Mouse (Mus musculus): ENCODE results near the gene Nudt16l1. TPM values are rescaled to one million over a fixed set of nuclear protein-coding genes. Genes with fewer than 3 reads are reported as not detected.

Nudt16l1 gene
- polyA plus RNA-seq, 1 experiment = 49.4 TPM

DNA sequence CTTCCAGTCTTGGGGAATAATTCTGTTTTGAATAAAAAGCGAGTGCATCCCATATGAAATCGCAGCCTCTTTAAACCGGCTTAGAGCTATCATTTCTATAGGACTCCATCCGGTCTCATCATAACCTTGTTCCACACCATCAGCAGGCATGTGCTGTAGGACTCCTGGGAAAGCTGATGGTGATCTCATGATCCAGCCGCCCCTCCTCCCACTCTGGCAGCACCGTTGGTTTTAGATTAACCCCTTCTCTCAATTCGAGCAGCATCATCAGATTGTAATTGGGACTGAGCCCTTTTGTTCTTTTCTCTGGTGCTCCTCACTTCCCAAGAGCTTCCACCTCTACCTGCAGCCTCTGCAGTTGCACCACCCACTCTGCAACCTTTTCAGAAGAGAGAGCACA is 37.4 kb upstream of the Nudt16l1 start:
- no peak overlapping the region for H3K4me3 ChIP-seq (replicated peaks; ENCODE audit: control insufficient read depth, low read depth, low read length)
- H3K4me1 ChIP-seq (ENCODE audit: control insufficient read depth, insufficient read depth, low read length) = peaks cover 8% of the 10 kb centered on the region; the same call in 1 of the 2 replicates
- 85% methylated on average over 7 of the region's 7 CpGs for WGBS
- H3K27ac ChIP-seq (ENCODE audit: control insufficient read depth, insufficient read depth, low read depth, low read length, poor library complexity) = no peak overlapping the region
- no peak for TF ChIP-seq POLR2A (IDR thresholded peaks at IDR 0.05; ENCODE audit: borderline replicate concordance, control insufficient read depth, low read depth, low read length)
- TF ChIP-seq CTCF (IDR thresholded peaks at IDR 0.05; ENCODE audit: control insufficient read depth, insufficient read depth, low read length) = no peak

DNA sequence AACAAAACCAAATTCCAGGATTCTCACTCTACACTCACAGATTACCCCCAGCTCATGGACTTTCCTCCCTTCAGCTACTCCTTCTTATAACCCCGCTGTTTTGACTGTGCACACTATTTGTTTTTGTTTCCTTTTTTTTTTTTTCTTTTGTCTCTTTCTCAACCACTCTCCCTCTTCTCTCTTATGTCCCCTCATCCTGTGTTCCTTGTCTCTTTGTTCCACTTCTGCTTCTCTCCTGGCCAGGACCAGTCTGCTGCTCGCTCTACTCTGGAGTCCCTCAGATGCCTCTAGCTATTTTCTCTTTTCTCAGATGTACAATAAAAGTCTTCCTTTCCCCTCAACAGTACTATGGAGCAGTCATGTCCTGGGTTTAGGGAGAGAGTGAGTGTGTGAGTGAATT is 36.2 kb upstream of the Nudt16l1 start:
- peaks cover under 1% of the 10 kb centered on the region; the same call in 1 of the 2 replicates for H3K4me1 ChIP-seq (ENCODE audit: control insufficient read depth, insufficient read depth, low read length)

DNA sequence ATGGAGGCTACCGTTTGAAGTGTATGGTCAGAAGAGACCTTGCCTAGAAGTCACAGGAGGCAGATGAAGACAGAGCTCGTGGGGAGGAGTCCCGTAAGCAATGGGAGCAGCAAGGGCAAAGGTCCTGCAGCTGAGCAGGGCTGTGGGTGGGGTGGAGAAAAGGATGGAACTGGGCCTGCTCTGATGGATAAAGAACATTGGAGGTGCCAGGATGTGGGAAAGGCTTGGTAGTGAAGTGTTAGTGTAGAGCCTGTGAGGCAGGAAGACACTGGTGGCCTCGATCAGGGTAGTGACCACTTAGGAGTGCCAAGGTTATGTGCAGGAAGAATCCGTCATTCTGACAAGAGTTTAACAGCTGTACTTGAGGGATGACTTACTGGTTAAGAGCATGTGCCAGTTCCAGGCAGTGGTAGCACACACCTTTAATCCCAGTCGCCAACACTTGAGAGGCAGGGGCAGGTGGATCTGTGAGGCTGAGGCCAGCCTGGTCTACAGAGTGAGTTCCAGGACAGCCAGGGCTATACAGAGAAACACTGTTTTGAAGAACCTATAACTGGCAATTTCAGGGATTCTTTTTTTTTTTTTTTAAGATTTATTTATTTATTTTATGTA is 35.0 kb upstream of the Nudt16l1 start:
- no peak overlapping the region for H3K27ac ChIP-seq (ENCODE audit: control insufficient read depth, insufficient read depth, low read depth, low read length, poor library complexity)
- no peak overlapping the region for H3K4me3 ChIP-seq (replicated peaks; ENCODE audit: control insufficient read depth, low read depth, low read length)
- no peak for TF ChIP-seq CTCF (IDR thresholded peaks at IDR 0.05; ENCODE audit: control insufficient read depth, insufficient read depth, low read length)
- no peak for TF ChIP-seq POLR2A (IDR thresholded peaks at IDR 0.05; ENCODE audit: borderline replicate concordance, control insufficient read depth, low read depth, low read length)
- 81% methylated on average over 6 of the region's 6 CpGs for WGBS
- peaks cover 4% of the 10 kb centered on the region; the same call in 1 of the 2 replicates for H3K4me1 ChIP-seq (ENCODE audit: control insufficient read depth, insufficient read depth, low read length)

More for the DNA sequence above, 36.2 kb upstream of the Nudt16l1 start:
- TF ChIP-seq CTCF (IDR thresholded peaks at IDR 0.05; ENCODE audit: control insufficient read depth, insufficient read depth, low read length) (no peak), POLR2A (IDR thresholded peaks at IDR 0.05; ENCODE audit: borderline replicate concordance, control insufficient read depth, low read depth, low read length) (no peak)
- Histone ChIP-seq H3K27ac (ENCODE audit: control insufficient read depth, insufficient read depth, low read depth, low read length, poor library complexity) (no peak overlapping the region), H3K4me3 (replicated peaks; ENCODE audit: control insufficient read depth, low read depth, low read length) (no peak overlapping the region)
- WGBS = 50% methylated on average over 2 of the region's 2 CpGs

DNA sequence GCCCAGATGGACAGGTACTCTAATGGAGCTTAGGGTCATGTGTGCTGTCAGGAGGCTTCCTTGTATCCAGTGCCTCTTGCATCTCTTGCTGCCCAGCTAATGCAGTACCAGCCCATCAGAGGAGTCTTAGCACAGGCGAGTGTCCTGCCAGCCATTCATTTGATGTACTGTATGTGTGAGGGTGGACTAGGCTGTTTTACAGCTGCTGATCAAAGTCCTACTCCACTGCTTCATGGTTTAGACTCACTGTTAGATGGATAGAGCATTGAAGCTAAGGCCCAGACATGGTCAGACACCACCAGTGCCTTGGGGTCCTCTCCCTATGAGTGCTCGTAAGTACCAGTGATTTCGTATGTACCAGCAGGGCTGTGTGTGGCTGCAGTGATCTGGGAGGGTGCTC is 33.7 kb upstream of the Nudt16l1 start:
- Histone ChIP-seq H3K4me3 (replicated peaks; ENCODE audit: control insufficient read depth, low read depth, low read length) (no peak overlapping the region), H3K4me1 (ENCODE audit: control insufficient read depth, insufficient read depth, low read length) (peaks cover 4% of the 10 kb centered on the region; the same call in 1 of the 2 replicates), H3K27ac (ENCODE audit: control insufficient read depth, insufficient read depth, low read depth, low read length, poor library complexity) (no peak overlapping the region)
- WGBS = 77% methylated on average over 3 of the region's 3 CpGs
- TF ChIP-seq CTCF (IDR thresholded peaks at IDR 0.05; ENCODE audit: control insufficient read depth, insufficient read depth, low read length) (no peak), POLR2A (IDR thresholded peaks at IDR 0.05; ENCODE audit: borderline replicate concordance, control insufficient read depth, low read depth, low read length) (no peak)

DNA sequence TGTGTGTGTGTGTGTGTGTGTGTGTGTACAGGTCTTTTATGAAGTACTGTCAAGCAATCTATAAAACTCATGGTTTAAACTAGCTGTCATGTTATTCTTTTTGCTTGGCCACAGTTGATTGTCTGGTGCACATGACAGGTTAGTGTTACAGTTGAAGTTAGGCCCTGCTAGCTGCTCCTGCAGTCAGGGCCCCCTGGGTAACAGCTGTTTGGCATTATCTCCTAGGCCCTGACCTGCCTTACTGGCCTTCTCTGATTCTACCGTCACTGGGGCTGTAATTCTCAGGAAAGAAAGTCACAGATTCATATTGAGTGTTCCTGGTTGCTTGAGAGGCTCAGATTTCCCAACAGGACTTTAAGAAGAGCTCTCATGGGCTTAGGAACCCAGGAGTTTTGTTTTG is 33.0 kb upstream of the Nudt16l1 start:
- no peak for TF ChIP-seq CTCF (IDR thresholded peaks at IDR 0.05; ENCODE audit: control insufficient read depth, insufficient read depth, low read length)
- no peak for TF ChIP-seq POLR2A (IDR thresholded peaks at IDR 0.05; ENCODE audit: borderline replicate concordance, control insufficient read depth, low read depth, low read length)
- Histone ChIP-seq H3K27ac (ENCODE audit: control insufficient read depth, insufficient read depth, low read depth, low read length, poor library complexity) (no peak overlapping the region), H3K4me1 (ENCODE audit: control insufficient read depth, insufficient read depth, low read length) (peaks cover 4% of the 10 kb centered on the region; the same call in 1 of the 2 replicates), H3K4me3 (replicated peaks; ENCODE audit: control insufficient read depth, low read depth, low read length) (no peak overlapping the region)
- WGBS = 54% methylated on average over 1 of the region's 1 CpGs

DNA sequence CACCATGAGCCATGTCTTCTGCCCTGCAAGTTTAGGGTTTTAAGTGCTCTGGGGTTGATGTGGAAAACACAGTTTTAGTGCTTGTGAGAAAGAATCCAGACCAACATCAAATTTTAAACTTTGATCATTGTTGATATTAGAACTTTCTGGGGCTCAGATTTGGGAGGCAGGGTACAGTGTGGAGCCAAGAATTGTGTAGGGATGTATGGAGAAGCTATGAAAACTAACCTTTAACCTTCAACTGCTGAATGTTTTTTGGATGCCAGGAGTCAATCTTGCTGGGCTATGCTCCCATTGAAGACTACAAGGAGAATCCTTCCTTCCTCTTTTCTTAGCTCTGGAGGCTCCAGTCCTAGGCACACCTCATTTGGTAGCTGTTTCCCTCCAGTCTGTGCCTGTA is 32.0 kb upstream of the Nudt16l1 start:
- H3K27ac ChIP-seq (ENCODE audit: control insufficient read depth, insufficient read depth, low read depth, low read length, poor library complexity) = no peak overlapping the region
- H3K4me3 ChIP-seq (replicated peaks; ENCODE audit: control insufficient read depth, low read depth, low read length) = no peak overlapping the region
- H3K4me1 ChIP-seq (ENCODE audit: control insufficient read depth, insufficient read depth, low read length) = peaks cover 4% of the 10 kb centered on the region; the same call in 1 of the 2 replicates
- TF ChIP-seq POLR2A (IDR thresholded peaks at IDR 0.05; ENCODE audit: borderline replicate concordance, control insufficient read depth, low read depth, low read length) (no peak), CTCF (IDR thresholded peaks at IDR 0.05; ENCODE audit: control insufficient read depth, insufficient read depth, low read length) (no peak)

DNA sequence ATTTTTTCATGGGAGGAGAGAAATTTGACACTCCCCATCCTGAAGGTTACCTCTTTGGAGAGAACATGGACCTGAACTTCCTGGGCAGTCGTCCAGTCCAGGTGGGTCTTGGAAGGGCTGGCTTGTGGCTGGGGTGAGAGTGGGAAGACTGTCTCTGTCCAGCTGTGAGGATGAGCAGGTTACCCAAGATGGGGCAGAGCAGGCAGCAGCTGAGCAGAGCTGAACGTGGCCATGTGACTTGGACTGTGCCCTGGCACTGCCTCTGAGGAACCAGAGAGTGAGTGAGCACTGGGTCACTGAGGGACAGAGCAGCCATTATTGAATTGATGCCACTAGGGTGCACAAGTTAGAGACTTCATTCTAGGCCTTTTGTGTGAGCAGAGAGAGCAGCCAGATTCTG is 31.2 kb upstream of the Nudt16l1 start:
- 67% methylated on average over 2 of the region's 2 CpGs for WGBS
- TF ChIP-seq CTCF (IDR thresholded peaks at IDR 0.05; ENCODE audit: control insufficient read depth, insufficient read depth, low read length) (no peak), POLR2A (IDR thresholded peaks at IDR 0.05; ENCODE audit: borderline replicate concordance, control insufficient read depth, low read depth, low read length) (no peak)
- Histone ChIP-seq H3K27ac (ENCODE audit: control insufficient read depth, insufficient read depth, low read depth, low read length, poor library complexity) (no peak overlapping the region), H3K4me3 (replicated peaks; ENCODE audit: control insufficient read depth, low read depth, low read length) (no peak overlapping the region), H3K4me1 (ENCODE audit: control insufficient read depth, insufficient read depth, low read length) (peaks cover 4% of the 10 kb centered on the region; the same call in 1 of the 2 replicates)

DNA sequence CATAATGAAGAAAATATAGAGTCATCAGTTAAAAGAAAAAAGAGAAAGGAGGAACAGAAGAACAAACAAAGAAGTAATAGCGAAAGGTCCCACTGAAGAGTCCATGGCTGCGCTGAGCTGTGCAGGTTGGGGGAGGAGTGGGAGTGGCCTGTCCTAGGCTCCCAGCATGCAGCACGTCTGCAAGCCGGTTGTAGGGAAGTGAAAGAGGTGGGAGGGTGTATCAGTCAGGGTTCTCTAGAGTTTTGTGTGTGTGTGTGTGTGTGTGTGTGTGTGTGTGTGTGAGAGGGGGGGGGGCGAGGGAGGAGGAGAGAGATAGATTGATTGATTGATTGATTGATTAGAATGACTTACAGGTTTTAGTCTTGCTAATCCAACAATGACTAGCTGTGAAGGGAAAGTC is 30.6 kb upstream of the Nudt16l1 start:
- Histone ChIP-seq H3K4me3 (replicated peaks; ENCODE audit: control insufficient read depth, low read depth, low read length) (no peak overlapping the region), H3K4me1 (ENCODE audit: control insufficient read depth, insufficient read depth, low read length) (peaks cover 8% of the 10 kb centered on the region), H3K27ac (ENCODE audit: control insufficient read depth, insufficient read depth, low read depth, low read length, poor library complexity) (no peak overlapping the region)
- 32% methylated on average over 5 of the region's 5 CpGs for whole genome bisulfite sequencing
- peak; percentile 20; the same call in 1 of the 2 replicates for TF ChIP-seq POLR2A (IDR thresholded peaks at IDR 0.05; ENCODE audit: borderline replicate concordance, control insufficient read depth, low read depth, low read length)
- no peak for TF ChIP-seq CTCF (IDR thresholded peaks at IDR 0.05; ENCODE audit: control insufficient read depth, insufficient read depth, low read length)

Measured in bone marrow, adult 2 months (tissue).